Mouse (Mus musculus) C2C12 (cell line): ENCODE results near the gene RPS10-NUDT3. TPM values are rescaled to one million over a fixed set of nuclear protein-coding genes. Genes with fewer than 3 reads are reported as not detected.

Experiments used
- H3K27me3 ChIP-seq: one replicate; pipeline ENCODE4 v1.6.1; 2011; ENCODE audit not compliant: control insufficient read depth, insufficient read depth, insufficient read length
- H3K36me3 ChIP-seq: one replicate; pipeline ENCODE4 v1.6.1; 2011; ENCODE audit not compliant: control insufficient read depth, insufficient read depth
- H3K4me3 ChIP-seq: one replicate; pipeline ENCODE4 v1.5.1; 2011; ENCODE audit warnings: mild to moderate bottlenecking, control low read depth; ENCODE audit not compliant: poor library complexity, insufficient read depth, severe bottlenecking
- H3K79me2 ChIP-seq: one replicate; pipeline ENCODE4 v1.6.1; 2011; ENCODE audit not compliant: control insufficient read depth, insufficient read depth
- H3K79me3 ChIP-seq: one replicate; pipeline ENCODE4 v1.6.1; 2011; ENCODE audit warnings: low read depth, control low read depth
- H3ac ChIP-seq: one replicate; pipeline ENCODE3; 2011; ENCODE audit warnings: low read depth; ENCODE audit not compliant: control insufficient read depth, insufficient read length
- CEBPB ChIP-seq: IDR thresholded peaks from one replicate; pipeline ENCODE4 v1.6.1; 2011; ENCODE audit warnings: low read depth, mild to moderate bottlenecking, control low read depth, moderate library complexity
- CTCF ChIP-seq: IDR thresholded peaks from one replicate; pipeline ENCODE4 v1.5.1; 2011; ENCODE audit not compliant: control insufficient read depth, insufficient read depth, insufficient read length
- FOSL1 ChIP-seq: IDR thresholded peaks from one replicate; pipeline ENCODE4 v1.8.0; 2011; ENCODE audit warnings: mild to moderate bottlenecking, low read length; ENCODE audit not compliant: poor library complexity, insufficient read depth, severe bottlenecking
- MAX ChIP-seq: IDR thresholded peaks from one replicate; pipeline ENCODE4 v1.6.1; 2011; ENCODE audit warnings: mild to moderate bottlenecking, control low read depth
- MYOD1 ChIP-seq: IDR thresholded peaks from one replicate; pipeline ENCODE4 v1.6.1; 2011; ENCODE audit warnings: low read depth; ENCODE audit not compliant: control insufficient read depth, insufficient read length
- MYOG ChIP-seq: IDR thresholded peaks from one replicate; pipeline ENCODE4 v1.6.1; 2011; ENCODE audit not compliant: control insufficient read depth, insufficient read length; ENCODE audit errors: extremely low read depth
- USF1 ChIP-seq: IDR thresholded peaks from one replicate; pipeline ENCODE4 v1.6.1; 2011; ENCODE audit warnings: low read depth, mild to moderate bottlenecking, control low read depth, moderate library complexity
- polyA plus RNA-seq: library from polyadenylated mRNA; unstranded; fragments of >200 nt; fragmentation: generic; extraction: Trizol; gene quantifications from one replicate; pipeline ENCODE4 v1.2.1, GENCODE M21; 2012; ENCODE audit warnings: missing spikeins

The RPS10-NUDT3 gene
- polyA plus RNA-seq, 1 experiment, result not detected

DNA sequence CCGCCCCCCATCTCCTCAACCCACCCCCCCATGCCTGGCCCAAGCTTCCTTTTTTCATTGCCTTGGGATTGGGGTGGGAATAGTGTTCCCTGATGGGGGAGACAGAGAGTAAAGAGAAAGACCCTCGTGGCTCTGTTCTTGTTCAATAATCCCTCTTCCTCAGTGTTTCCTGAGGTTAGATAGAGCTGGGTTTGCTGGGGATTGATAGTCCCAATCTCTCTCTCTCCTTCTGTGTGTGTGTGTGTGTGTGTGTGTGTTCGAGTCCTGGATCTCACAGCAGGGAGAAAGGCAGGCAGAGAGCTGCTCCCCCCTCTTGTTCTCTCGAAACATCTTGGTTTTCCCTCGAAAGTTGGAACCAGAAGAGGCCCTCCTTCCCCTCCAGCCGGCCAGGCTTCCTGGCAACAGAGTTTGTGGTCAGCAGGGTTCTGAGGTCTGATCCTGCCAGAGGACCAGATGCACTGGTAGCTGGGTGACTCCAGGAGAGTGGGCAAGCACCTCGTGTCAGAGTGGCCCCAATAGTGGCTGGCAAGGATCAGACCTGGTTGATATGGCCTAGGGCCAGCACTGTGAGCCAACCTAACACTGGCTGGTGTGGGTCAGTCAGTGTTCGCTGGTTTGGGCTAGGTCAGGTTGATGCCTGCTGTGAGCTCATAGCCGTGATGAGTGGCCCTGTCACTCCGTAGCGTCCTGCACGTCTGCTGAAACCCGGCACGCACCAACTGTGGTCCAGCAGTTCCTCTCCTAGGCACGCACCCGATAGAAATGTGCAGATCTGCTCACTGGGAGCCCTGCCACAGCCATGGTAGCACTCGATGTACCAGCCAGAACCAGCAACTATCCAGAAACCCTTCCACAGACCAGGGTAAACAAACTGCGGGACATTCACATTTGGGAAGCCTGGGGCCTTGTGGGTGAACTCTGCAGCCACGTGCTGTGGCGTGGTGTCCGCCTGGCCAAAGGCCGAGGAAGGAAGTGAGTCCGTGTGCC is 82.5 kb downstream of the RPS10-NUDT3 start:
- TF ChIP-seq USF1, result no peak
- TF ChIP-seq FOSL1, result no peak
- TF ChIP-seq CEBPB, result no peak
- no peak for TF ChIP-seq MYOD1
- TF ChIP-seq CTCF, result no peak
- no peak for TF ChIP-seq MAX
- no peak for TF ChIP-seq MYOG

GRCm38 (mm10) chr17:27551393-27551940 is 83.6 kb downstream of the RPS10-NUDT3 start:
- H3ac ChIP-seq, result no peak overlapping the region
- TF ChIP-seq MYOD1 (no peak), FOSL1 (no peak), MYOG (no peak), MAX (no peak), CEBPB (no peak), CTCF (no peak), USF1 (no peak)
- H3K79me2 ChIP-seq, result peaks cover under 1% of the 10 kb centered on the region
- no peaks in the 10 kb centered on the region for H3K27me3 ChIP-seq
- H3K79me3 ChIP-seq, result no peaks in the 10 kb centered on the region
- H3K36me3 ChIP-seq, result no peaks in the 10 kb centered on the region
- no peak overlapping the region for H3K4me3 ChIP-seq

More for the DNA sequence above, 82.5 kb downstream of the RPS10-NUDT3 start:
- H3K4me3 ChIP-seq, result no peak overlapping the region
- H3K79me3 ChIP-seq, result peaks cover 7% of the 10 kb centered on the region
- no peaks in the 10 kb centered on the region for H3K27me3 ChIP-seq
- no peaks in the 10 kb centered on the region for H3K36me3 ChIP-seq
- H3ac ChIP-seq, result no peak overlapping the region
- peaks cover 11% of the 10 kb centered on the region for H3K79me2 ChIP-seq

- TF ChIP-seq MAX (no peak), FOSL1 (no peak), MYOG (no peak), CEBPB (no peak), USF1 (no peak), MYOD1 (no peak), CTCF (no peak)
- Histone ChIP-seq H3K36me3 (no peaks in the 10 kb centered on the region), H3K79me3 (no peaks in the 10 kb centered on the region), H3K4me3 (no peak overlapping the region), H3K79me2 (peaks cover 7% of the 10 kb centered on the region), H3ac (no peak overlapping the region), H3K27me3 (no peaks in the 10 kb centered on the region)
Observed at GRCm38 (mm10) chr17:27549234-27549633, 85.8 kb downstream of the RPS10-NUDT3 start.

DNA sequence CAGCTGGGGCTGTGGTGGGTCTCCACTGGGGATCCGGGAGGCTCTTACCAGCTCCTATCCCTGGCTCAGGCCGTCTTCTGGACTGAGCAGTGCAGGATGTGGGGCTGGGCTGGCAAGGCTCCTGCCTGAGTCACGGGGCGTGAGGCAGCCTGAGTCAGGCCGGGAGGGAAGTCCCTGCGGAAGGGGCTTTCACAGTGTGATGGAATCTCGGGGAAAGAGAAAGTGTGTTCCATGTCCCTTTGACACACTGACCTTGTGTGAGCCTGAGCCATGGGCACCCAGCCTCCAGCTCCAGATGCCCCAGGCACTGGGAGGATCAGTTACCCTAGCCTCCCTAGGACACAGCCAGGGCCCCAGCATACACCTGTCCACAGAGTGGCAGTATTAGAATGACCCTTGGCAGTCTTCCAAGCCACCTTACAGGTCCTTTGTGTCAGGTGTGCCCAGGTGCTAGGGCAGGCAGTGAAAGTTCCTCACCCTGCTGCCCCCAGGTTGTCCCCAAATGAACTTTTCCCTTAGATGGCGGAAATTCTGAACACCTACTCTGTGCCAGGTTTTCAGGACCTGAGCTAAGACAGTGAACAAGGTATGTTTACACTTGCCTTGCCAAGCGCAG is 87.7 kb downstream of the RPS10-NUDT3 start:
- TF ChIP-seq MYOD1 (peak; percentile 22), MYOG (no peak), CTCF (no peak), FOSL1 (peak; percentile 83), MAX (peak; percentile 62), CEBPB (no peak), USF1 (peak; percentile 26)
- H3K4me3 ChIP-seq, result no peak overlapping the region
- H3K79me3 ChIP-seq, result no peaks in the 10 kb centered on the region
- H3K27me3 ChIP-seq, result no peaks in the 10 kb centered on the region
- H3K36me3 ChIP-seq, result no peaks in the 10 kb centered on the region
- H3ac ChIP-seq, result no peak overlapping the region
- peaks cover 7% of the 10 kb centered on the region for H3K79me2 ChIP-seq

DNA sequence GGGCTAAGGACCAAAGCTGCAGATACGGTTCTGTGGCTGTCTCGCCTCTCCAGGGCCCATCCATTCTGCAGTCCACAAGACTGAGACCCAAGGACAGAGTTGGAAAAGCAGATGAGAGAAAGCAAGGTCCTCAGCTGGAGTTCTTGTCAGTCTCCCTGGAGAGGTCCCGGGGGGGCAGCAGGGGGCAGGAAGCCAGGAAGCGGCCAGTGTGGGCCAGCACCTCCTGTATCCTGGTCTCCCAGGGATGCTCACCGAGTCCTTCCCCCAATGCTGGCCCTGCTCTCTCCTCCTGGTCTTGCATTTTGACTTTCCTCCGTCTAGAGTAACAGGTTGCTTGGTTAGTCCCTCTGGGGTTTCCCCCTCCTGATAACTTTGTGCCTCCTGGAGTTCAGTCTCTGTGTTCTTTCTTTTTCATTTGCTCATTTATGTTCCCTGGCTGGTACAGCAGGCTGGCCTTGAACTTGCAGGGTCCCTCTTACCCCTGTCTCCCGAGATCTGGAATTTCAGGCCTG is 88.4 kb downstream of the RPS10-NUDT3 start:
- Histone ChIP-seq H3K4me3 (no peak overlapping the region), H3K27me3 (no peaks in the 10 kb centered on the region), H3ac (peak overlapping the region; percentile 19), H3K79me3 (no peaks in the 10 kb centered on the region), H3K79me2 (peaks cover 7% of the 10 kb centered on the region), H3K36me3 (no peaks in the 10 kb centered on the region)
- TF ChIP-seq MAX, result no peak
- no peak for TF ChIP-seq CEBPB
- TF ChIP-seq USF1, result no peak
- TF ChIP-seq CTCF, result no peak
- no peak for TF ChIP-seq MYOG
- no peak for TF ChIP-seq FOSL1
- no peak for TF ChIP-seq MYOD1
